Mouse (Mus musculus) hindbrain, embryonic 15.5 days (tissue): Measurements from ENCODE around the gene Nlrp2. TPM values are rescaled to one million over a fixed set of nuclear protein-coding genes. Genes with fewer than 3 reads are reported as not detected.

Source experiments
- ATAC-seq: fragments of 200-750 bp; cut with Nextera tagmentation; 2 replicates; pipeline ENCODE4 v1.8.0; 2017; ENCODE audit warnings: low read depth, moderate number of reproducible peaks, moderate TSS enrichment; ENCODE audit not compliant: low FRiP score
- H3K27ac ChIP-seq: fragments of 300-500 bp; sonication (generic); replicated peaks from 2 replicates; pipeline ENCODE4 v1.5.1; 2015; ENCODE audit warnings: mild to moderate bottlenecking, inconsistent platforms
- H3K27me3 ChIP-seq: fragments of 300-500 bp; sonication (generic); 2 replicates; pipeline ENCODE4 v1.6.1; 2015; ENCODE audit warnings: control low read depth, inconsistent platforms
- H3K36me3 ChIP-seq: fragments of 300-500 bp; sonication (generic); 2 replicates; pipeline ENCODE4 v1.6.1; 2015; ENCODE audit warnings: control low read depth, inconsistent platforms
- H3K4me1 ChIP-seq: fragments of 300-500 bp; sonication (generic); replicated peaks from 2 replicates; pipeline ENCODE4 v1.6.1; 2015; ENCODE audit warnings: control low read depth, inconsistent platforms
- H3K4me2 ChIP-seq: fragments of 300-500 bp; sonication (generic); 2 replicates; pipeline ENCODE4 v1.6.1; 2015; ENCODE audit warnings: moderate library complexity, mild to moderate bottlenecking, inconsistent platforms
- H3K4me3 ChIP-seq: fragments of 300-500 bp; sonication (generic); 2 replicates; pipeline ENCODE4 v1.5.1; 2015; ENCODE audit warnings: mild to moderate bottlenecking, inconsistent platforms
- H3K9ac ChIP-seq: fragments of 300-500 bp; sonication (generic); 2 replicates; pipeline ENCODE4 v1.6.1; 2015; ENCODE audit warnings: inconsistent platforms
- H3K9me3 ChIP-seq: fragments of 300-500 bp; sonication (generic); 2 replicates; pipeline ENCODE4 v1.6.1; 2016; ENCODE audit warnings: control low read depth, inconsistent platforms
- WGBS: fragments of 180-500 bp; shearing (Covaris S2); methylation state at CpG from one replicate; pipeline ENCODE4 v1.1.7; 2015; 5-methylcytosine and 5-hydroxymethylcytosine counted together
- polyA plus RNA-seq: library from polyadenylated mRNA; unstranded; fragments of >200 nt; fragmentation: Nextera tagmentation; extraction: Ambion mirVana; gene quantifications from 2 replicates; pipeline ENCODE4 v1.2.1, GENCODE M21; 2015

The Nlrp2 gene
- not detected in 2 replicates for polyA plus RNA-seq

- ATAC-seq, result no peak
- 84% methylated on average over 4 of the region's 4 CpGs for WGBS
- Histone ChIP-seq H3K27ac (no peak within 1 kb of the TSS), H3K4me3 (no peak within 1 kb of the TSS), H3K36me3 (no peaks in the 10 kb centered on the region), H3K4me1 (no peaks in the 10 kb centered on the region), H3K9me3 (peaks cover 24% of the 10 kb centered on the region), H3K27me3 (no peaks in the 10 kb centered on the region), H3K4me2 (no peak within 1 kb of the TSS), H3K9ac (no peak within 1 kb of the TSS)
Observed at GRCm38 (mm10) chr7:5350935-5351334, at the start of gene Nlrp2. Nlrp2 (minus strand) TSS chr7:5351035.

GRCm38 (mm10) chr7:5366724-5367123 is 15.9 kb upstream of the Nlrp2 start:
- ATAC-seq, result no peak
- Histone ChIP-seq H3K4me3 (no peak overlapping the region), H3K27ac (no peak overlapping the region), H3K36me3 (no peaks in the 10 kb centered on the region), H3K9ac (no peak overlapping the region), H3K27me3 (no peaks in the 10 kb centered on the region), H3K4me2 (no peak overlapping the region), H3K4me1 (no peaks in the 10 kb centered on the region), H3K9me3 (peaks cover 35% of the 10 kb centered on the region)
- WGBS, result 78% methylated on average over 2 of the region's 2 CpGs

GRCm38 (mm10) chr7:5363599-5363998 is 12.8 kb upstream of the Nlrp2 start:
- no peaks in the 10 kb centered on the region for H3K36me3 ChIP-seq
- no peak for ATAC-seq
- no peaks in the 10 kb centered on the region for H3K27me3 ChIP-seq
- no peak overlapping the region for H3K27ac ChIP-seq
- H3K9ac ChIP-seq, result no peak overlapping the region
- H3K4me3 ChIP-seq, result no peak overlapping the region
- H3K9me3 ChIP-seq, result peaks cover 38% of the 10 kb centered on the region
- H3K4me2 ChIP-seq, result no peak overlapping the region
- no peaks in the 10 kb centered on the region for H3K4me1 ChIP-seq
- 95% methylated on average over 5 of the region's 5 CpGs for WGBS

GRCm38 (mm10) chr7:5350237-5350636 is 598 bp downstream of the Nlrp2 start, which contains the start of gene Gm5065:
Gm5065 (plus strand) TSS chr7:5350537.
- H3K9me3 ChIP-seq, result peaks cover 24% of the 10 kb centered on the region
- H3K36me3 ChIP-seq, result no peaks in the 10 kb centered on the region
- ATAC-seq, result no peak
- H3K9ac ChIP-seq, result no peak within 1 kb of the TSS
- H3K27ac ChIP-seq, result no peak within 1 kb of the TSS
- no peaks in the 10 kb centered on the region for H3K27me3 ChIP-seq
- WGBS, result 83% methylated on average over 1 of the region's 1 CpGs
- H3K4me1 ChIP-seq, result no peaks in the 10 kb centered on the region
- no peak within 1 kb of the TSS for H3K4me2 ChIP-seq
- no peak within 1 kb of the TSS for H3K4me3 ChIP-seq

GRCm38 (mm10) chr7:5327511-5327910 is 23.3 kb downstream of the Nlrp2 start:
- Histone ChIP-seq H3K4me2 (no peak overlapping the region), H3K9ac (no peak overlapping the region), H3K36me3 (no peaks in the 10 kb centered on the region), H3K27me3 (no peaks in the 10 kb centered on the region), H3K4me3 (no peak overlapping the region), H3K4me1 (no peaks in the 10 kb centered on the region), H3K9me3 (peaks cover 26% of the 10 kb centered on the region), H3K27ac (no peak overlapping the region)
- 74% methylated on average over 1 of the region's 1 CpGs for WGBS
- no peak for ATAC-seq

GRCm38 (mm10) chr7:5288281-5288680 is 62.6 kb downstream of the Nlrp2 start:
- WGBS, result 60% methylated on average over 1 of the region's 1 CpGs
- H3K9ac ChIP-seq, result no peak overlapping the region
- no peak overlapping the region for H3K4me3 ChIP-seq
- no peaks in the 10 kb centered on the region for H3K27me3 ChIP-seq
- no peaks in the 10 kb centered on the region for H3K4me1 ChIP-seq
- H3K36me3 ChIP-seq, result no peaks in the 10 kb centered on the region
- H3K9me3 ChIP-seq, result peaks cover 11% of the 10 kb centered on the region
- no peak overlapping the region for H3K27ac ChIP-seq
- ATAC-seq, result no peak
- no peak overlapping the region for H3K4me2 ChIP-seq

GRCm38 (mm10) chr7:5263051-5263450 is 87.8 kb downstream of the Nlrp2 start:
- no peak overlapping the region for H3K4me3 ChIP-seq
- WGBS, result 85% methylated on average over 3 of the region's 3 CpGs
- no peaks in the 10 kb centered on the region for H3K27me3 ChIP-seq
- no peaks in the 10 kb centered on the region for H3K36me3 ChIP-seq
- no peak overlapping the region for H3K27ac ChIP-seq
- H3K9ac ChIP-seq, result no peak overlapping the region
- H3K4me2 ChIP-seq, result no peak overlapping the region
- no peak for ATAC-seq
- no peaks in the 10 kb centered on the region for H3K4me1 ChIP-seq
- peaks cover 8% of the 10 kb centered on the region; the same call in 1 of the 2 replicates for H3K9me3 ChIP-seq

Other genes starting within 250 kb of the Nlrp2 start
- not detected in 2 replicates for gene Rfpl4, start 234.1 kb downstream of the Nlrp2 start, polyA plus RNA-seq
- 0.31 and 1.0 TPM in 2 replicates for gene Rasl2-9, start 225.1 kb downstream of the Nlrp2 start, polyA plus RNA-seq
- not detected in 2 replicates for gene Vmn1r55, start 201.4 kb downstream of the Nlrp2 start, polyA plus RNA-seq
- not detected in 2 replicates for gene Vmn1r56, start 154.3 kb downstream of the Nlrp2 start, polyA plus RNA-seq
- gene Vmn1r57, start 132.5 kb downstream of the Nlrp2 start, polyA plus RNA-seq, result not detected in 2 replicates
- not detected in 2 replicates for gene Gm5065, start 498 bp downstream of the Nlrp2 start, polyA plus RNA-seq
- gene Vmn1r58, start 62.4 kb upstream of the Nlrp2 start, polyA plus RNA-seq, result not detected in 2 replicates
- not detected in 2 replicates for gene Vmn1r59, start 105.7 kb upstream of the Nlrp2 start, polyA plus RNA-seq
- gene Vmn2r28, start 142.9 kb upstream of the Nlrp2 start, polyA plus RNA-seq, result not detected in 2 replicates
- not detected in 2 replicates for gene Vmn1r60, start 196.3 kb upstream of the Nlrp2 start, polyA plus RNA-seq